Mouse (Mus musculus) intestine, embryonic 16.5 days (tissue): ENCODE results near the gene Sv2a. TPM values are rescaled to one million over a fixed set of nuclear protein-coding genes. Genes with fewer than 3 reads are reported as not detected.
A peak's percentile ranks its signal among the peaks of the same experiment; 100 is the strongest.
"Not testable (repeated sequence)": the region's sequence is repeated elsewhere in the genome, so short reads cannot be mapped to it uniquely, and the experiment has no call there.

Source experiments
- ATAC-seq: fragments of 200-750 bp; cut with Nextera tagmentation; 2 replicates; pipeline ENCODE4 v1.8.0; 2017; ENCODE audit warnings: moderate TSS enrichment, moderate library complexity
- H3K27ac ChIP-seq: fragments of 300-500 bp; sonication (generic); 2 replicates; pipeline ENCODE4 v1.5.1; 2014; ENCODE audit warnings: mild to moderate bottlenecking, low read length
- H3K27me3 ChIP-seq: fragments of 300-500 bp; sonication (generic); replicated peaks from 2 replicates; pipeline ENCODE4 v1.6.1; 2014; ENCODE audit warnings: low read length, control low read depth, mixed read lengths; ENCODE audit not compliant: control insufficient read depth, insufficient read depth
- H3K36me3 ChIP-seq: fragments of 300-500 bp; sonication (generic); 2 replicates; pipeline ENCODE4 v1.6.1; 2014; ENCODE audit warnings: low read length, control low read depth; ENCODE audit not compliant: control insufficient read depth, insufficient read depth
- H3K4me1 ChIP-seq: fragments of 300-500 bp; sonication (generic); 2 replicates; pipeline ENCODE4 v1.6.1; 2014; ENCODE audit warnings: low read length, control low read depth, mixed read lengths; ENCODE audit not compliant: control insufficient read depth, insufficient read depth
- H3K4me2 ChIP-seq: fragments of 300-500 bp; sonication (generic); 2 replicates; pipeline ENCODE4 v1.6.1; 2014; ENCODE audit warnings: low read depth, low read length, control low read depth
- H3K4me3 ChIP-seq: fragments of 300-500 bp; sonication (generic); 2 replicates; pipeline ENCODE4 v1.5.1; 2014; ENCODE audit warnings: mild to moderate bottlenecking, low read length
- H3K9ac ChIP-seq: fragments of 300-500 bp; sonication (generic); 2 replicates; pipeline ENCODE4 v1.6.1; 2014; ENCODE audit warnings: low read depth, low read length
- H3K9me3 ChIP-seq: fragments of 300-500 bp; sonication (generic); 2 replicates; pipeline ENCODE4 v1.6.1; 2016; ENCODE audit warnings: low read length, control low read depth; ENCODE audit not compliant: control insufficient read depth
- WGBS: fragments of 180-500 bp; shearing (Covaris S2); extraction: QIAGEN DNeasy Blood & Tissue Kit; methylation state at CpG from one replicate; pipeline ENCODE4 v1.1.7; 2014; 5-methylcytosine and 5-hydroxymethylcytosine counted together
- microRNA-seq: library from miRNA; unstranded; fragments of <30 nt; microRNA quantifications from one replicate; pipeline ENCODE4, GENCODE M21; 2016
- polyA plus RNA-seq: library from polyadenylated mRNA; unstranded; fragments of >200 nt; fragmentation: Nextera tagmentation; extraction: Ambion mirVana; gene quantifications from 2 replicates; pipeline ENCODE4 v1.2.1, GENCODE M21; 2015

Sv2a gene
- polyA plus RNA-seq, 1 experiment from 2014 or later, result 3.4 TPM

DNA sequence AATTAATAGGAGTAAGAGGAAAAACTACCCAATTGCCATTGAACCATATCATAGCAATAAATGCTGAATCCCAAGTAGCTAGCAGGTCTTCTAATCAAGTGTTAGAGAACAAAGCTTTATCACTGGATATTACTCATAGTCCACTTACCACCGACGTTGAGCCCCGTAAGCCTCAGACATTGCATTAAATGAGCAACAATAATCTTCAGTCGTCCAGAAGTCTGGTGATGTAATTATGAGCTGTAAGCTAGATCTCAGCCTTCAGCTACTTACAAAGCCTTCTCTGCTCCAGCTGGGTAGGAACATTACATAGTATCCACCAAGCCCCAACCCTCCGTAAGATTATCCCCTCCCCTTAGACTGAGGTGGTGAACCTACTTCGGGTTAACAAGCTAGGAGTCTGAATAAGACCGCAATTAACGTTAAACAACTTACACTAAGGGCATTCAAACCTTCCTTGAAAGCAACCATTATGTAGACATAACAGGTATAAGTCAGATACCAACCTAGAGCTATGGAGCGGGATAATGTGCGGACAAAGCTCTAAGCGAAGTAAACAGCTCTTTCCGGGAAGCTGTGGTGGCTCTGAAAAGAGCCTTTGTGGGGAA is 57.1 kb downstream of the Sv2a start:
- Histone ChIP-seq H3K4me1 (peaks cover 12% of the 10 kb centered on the region), H3K9ac (peak overlapping the region; percentile 65), H3K4me3 (peak overlapping the region; percentile 55), H3K9me3 (no peaks in the 10 kb centered on the region), H3K36me3 (no peaks in the 10 kb centered on the region), H3K27ac (peak overlapping the region; percentile 72), H3K27me3 (no peaks in the 10 kb centered on the region), H3K4me2 (peak overlapping the region; percentile 71)
- WGBS, result 0% methylated on average over 12 of the region's 12 CpGs
- ATAC-seq, result no peak

DNA sequence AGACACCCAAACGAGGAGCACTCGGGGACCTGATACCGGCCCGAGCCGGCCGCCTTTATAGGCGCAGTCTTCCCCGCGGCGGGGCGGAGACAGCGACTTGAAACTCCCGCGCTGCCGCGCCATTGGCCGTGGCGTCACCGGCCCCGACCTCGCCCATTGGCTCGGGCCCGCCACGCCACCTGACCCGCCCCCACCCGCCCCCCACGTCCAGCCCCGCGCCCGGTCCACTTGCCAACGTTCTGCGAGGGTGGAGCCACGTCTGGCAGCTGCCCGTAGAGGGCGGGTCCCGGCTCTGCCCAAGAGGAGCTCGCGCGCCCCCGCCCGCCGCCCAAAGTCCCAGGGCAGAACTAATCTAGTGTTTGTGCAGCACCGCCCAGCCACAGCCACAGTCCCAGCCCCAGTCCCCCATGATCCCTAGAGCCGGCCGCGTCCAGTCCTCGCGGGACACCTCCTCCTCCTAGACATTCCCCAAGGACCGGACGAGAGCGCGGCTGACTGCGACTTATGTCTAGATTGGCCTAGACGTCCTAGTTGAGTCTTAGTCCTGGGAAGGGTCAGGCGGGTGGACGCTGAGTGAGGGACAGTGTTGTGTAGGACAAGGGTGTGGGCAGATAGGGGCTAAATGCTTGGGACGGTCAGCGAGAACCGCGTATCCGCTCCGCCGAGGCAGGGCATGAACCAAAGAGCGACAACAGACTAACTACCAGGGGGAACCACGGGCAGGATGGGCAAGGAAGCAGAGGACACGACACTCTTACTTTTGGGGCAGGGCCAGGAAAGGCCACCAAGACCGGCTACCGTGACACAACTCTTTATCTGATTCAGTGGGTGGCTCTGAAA is 58.2 kb downstream of the Sv2a start, which contains the start of gene Hist2h3c2:
Hist2h3c2 (minus strand) TSS at position 174 of the 840 bp plus-strand sequence.
- peaks cover 18% of the 10 kb centered on the region for H3K4me1 ChIP-seq
- ATAC-seq, result peak; percentile 92
- peak within 1 kb of the TSS; percentile 71 for H3K4me2 ChIP-seq
- peak within 1 kb of the TSS; percentile 72 for H3K27ac ChIP-seq
- peak within 1 kb of the TSS; percentile 65 for H3K9ac ChIP-seq
- not testable (repeated sequence) for H3K36me3 ChIP-seq, H3K9me3 ChIP-seq, H3K27me3 ChIP-seq
- peak within 1 kb of the TSS; percentile 55 for H3K4me3 ChIP-seq
- 0% methylated on average over 18 of the region's 68 CpGs for WGBS

- 6% methylated on average over 18 of the region's 85 CpGs for WGBS
- Histone ChIP-seq H3K4me3 (peak within 1 kb of the TSS; percentile 31), H3K9ac (peak within 1 kb of the TSS; percentile 59), H3K27ac (peak within 1 kb of the TSS; percentile 84), H3K4me1 (peaks cover 21% of the 10 kb centered on the region), H3K4me2 (peak within 1 kb of the TSS; percentile 43)
- H3K27me3 ChIP-seq, H3K9me3 ChIP-seq, H3K36me3 ChIP-seq: not testable (repeated sequence)
- peak; percentile 82 for ATAC-seq
Observed at GRCm38 (mm10) chr3:96239949-96240798, 59.2 kb downstream of the Sv2a start, which contains the start of gene Hist2h2aa2. Hist2h2aa2 (minus strand) TSS chr3:96240276.

GRCm38 (mm10) chr3:96240799-96241197 is 59.8 kb downstream of the Sv2a start:
- H3K9ac ChIP-seq, result peak overlapping the region; percentile 59
- no peak overlapping the region; the same call in 1 of the 2 replicates for H3K4me3 ChIP-seq
- H3K4me2 ChIP-seq, result peak overlapping the region; percentile 43
- no peaks in the 10 kb centered on the region for H3K36me3 ChIP-seq
- H3K4me1 ChIP-seq, result peaks cover 21% of the 10 kb centered on the region
- no peak for ATAC-seq
- no peaks in the 10 kb centered on the region for H3K9me3 ChIP-seq
- peak overlapping the region; percentile 84 for H3K27ac ChIP-seq
- 78% methylated on average over 9 of the region's 9 CpGs for WGBS
- H3K27me3 ChIP-seq, result no peaks in the 10 kb centered on the region

GRCm38 (mm10) chr3:96243921-96244572 is 63.1 kb downstream of the Sv2a start:
- no peak overlapping the region for H3K4me3 ChIP-seq

More at GRCm38 (mm10) chr3:96243921-96244572, 63.1 kb downstream of the Sv2a start:
- no peak for ATAC-seq
- Histone ChIP-seq H3K36me3 (no peaks in the 10 kb centered on the region), H3K4me2 (peak overlapping the region; percentile 40), H3K27me3 (no peaks in the 10 kb centered on the region), H3K9me3 (no peaks in the 10 kb centered on the region), H3K4me1 (peaks cover 21% of the 10 kb centered on the region), H3K9ac (peak overlapping the region; percentile 65; the same call in 1 of the 2 replicates), H3K27ac (peak overlapping the region; percentile 84)
- 68% methylated on average over 7 of the region's 7 CpGs for WGBS

Small RNA genes within 50 kb of the gene (microRNA-seq; reads per million reads assigned to microRNA genes)
- gene Gm44492 (not detected), gene Gm47311 (not detected)

Other genes starting within 250 kb of the Sv2a start
- gene Plekho1, start 185.2 kb upstream of the Sv2a start, polyA plus RNA-seq, result 17.3 and 17.7 TPM in 2 replicates
- 28.0 and 28.5 TPM in 2 replicates for gene Vps45, start 122.7 kb upstream of the Sv2a start, polyA plus RNA-seq
- 14.7 and 15.5 TPM in 2 replicates for gene Otud7b, start 76.6 kb upstream of the Sv2a start, polyA plus RNA-seq
- gene Mtmr11, start 19.1 kb upstream of the Sv2a start, polyA plus RNA-seq, result 24.5 TPM in 2 replicates
- 142 and 154 TPM in 2 replicates for gene Sf3b4, start 8.8 kb upstream of the Sv2a start, polyA plus RNA-seq
- 65.2 and 66.2 TPM in 2 replicates for gene Bola1, start 38.6 kb downstream of the Sv2a start, polyA plus RNA-seq
- gene Hist2h2ab, start 38.7 kb downstream of the Sv2a start, polyA plus RNA-seq, result 0.70 TPM in 1 of 2 replicates, not detected in the other
- 2.8 and 4.7 TPM in 2 replicates for gene Hist2h2ac, start 39.7 kb downstream of the Sv2a start, polyA plus RNA-seq
- gene Hist2h2be, start 40.0 kb downstream of the Sv2a start, polyA plus RNA-seq, result 6.7 and 7.3 TPM in 2 replicates
- gene Hist2h3c2, start 58.0 kb downstream of the Sv2a start, polyA plus RNA-seq, result 2.9 and 3.7 TPM in 2 replicates
- gene Hist2h2aa2, start 59.1 kb downstream of the Sv2a start, polyA plus RNA-seq, result 37.3 and 43.2 TPM in 2 replicates
- 13.7 and 14.1 TPM in 2 replicates for gene Hist2h2aa1, start 64.3 kb downstream of the Sv2a start, polyA plus RNA-seq
- gene Hist2h3c1, start 65.5 kb downstream of the Sv2a start, polyA plus RNA-seq, result 1.3 and 1.8 TPM in 2 replicates
- 5.3 and 5.8 TPM in 2 replicates for gene Hist2h4, start 82.2 kb downstream of the Sv2a start, polyA plus RNA-seq
- gene Hist2h3b, start 87.5 kb downstream of the Sv2a start, polyA plus RNA-seq, result 21.2 and 30.8 TPM in 2 replicates
- 5.3 and 6.2 TPM in 2 replicates for gene Hist2h2bb, start 88.6 kb downstream of the Sv2a start, polyA plus RNA-seq
- 3.6 and 3.7 TPM in 2 replicates for gene Fcgr1, start 112.8 kb downstream of the Sv2a start, polyA plus RNA-seq